Mouse (Mus musculus) hindbrain, embryonic 12.5 days (tissue): Measurements from ENCODE around the gene Gm10300. TPM values are rescaled to one million over a fixed set of nuclear protein-coding genes. Genes with fewer than 3 reads are reported as not detected.

Experiments
- ATAC-seq: fragments of 200-750 bp; cut with Nextera tagmentation; 2 replicates; pipeline ENCODE4 v1.8.0; 2017; ENCODE audit warnings: moderate TSS enrichment; ENCODE audit not compliant: low FRiP score
- H3K27ac ChIP-seq: fragments of 300-500 bp; sonication (generic); 2 replicates; pipeline ENCODE4 v1.5.1; 2016; ENCODE audit warnings: mild to moderate bottlenecking
- H3K27me3 ChIP-seq: fragments of 300-500 bp; sonication (generic); 2 replicates; pipeline ENCODE4 v1.6.1; 2016; ENCODE audit warnings: mild to moderate bottlenecking
- H3K36me3 ChIP-seq: fragments of 300-500 bp; sonication (generic); 2 replicates; pipeline ENCODE4 v1.6.1; 2016; ENCODE audit warnings: mild to moderate bottlenecking
- H3K4me1 ChIP-seq: fragments of 300-500 bp; sonication (generic); 2 replicates; pipeline ENCODE4 v1.6.1; 2016
- H3K4me2 ChIP-seq: fragments of 300-500 bp; sonication (generic); replicated peaks from 2 replicates; pipeline ENCODE4 v1.6.1; 2016; ENCODE audit warnings: mild to moderate bottlenecking
- H3K4me3 ChIP-seq: fragments of 300-500 bp; sonication (generic); 2 replicates; pipeline ENCODE4 v1.5.1; 2016; ENCODE audit warnings: mild to moderate bottlenecking
- H3K9ac ChIP-seq: fragments of 300-500 bp; sonication (generic); 2 replicates; pipeline ENCODE4 v1.6.1; 2016; ENCODE audit warnings: mild to moderate bottlenecking, moderate library complexity
- H3K9me3 ChIP-seq: fragments of 300-500 bp; sonication (generic); replicated peaks from 2 replicates; pipeline ENCODE4 v1.6.1; 2016; ENCODE audit warnings: mild to moderate bottlenecking
- WGBS: fragments of 180-500 bp; shearing (Covaris S2); methylation state at CpG from one replicate; pipeline ENCODE4 v1.1.7; 2016; 5-methylcytosine and 5-hydroxymethylcytosine counted together
- polyA plus RNA-seq: library from polyadenylated mRNA; unstranded; fragments of >200 nt; fragmentation: Nextera tagmentation; extraction: Ambion mirVana; gene quantifications from 2 replicates; pipeline ENCODE4 v1.2.1, GENCODE M21; 2016

Gene Gm10300
- polyA plus RNA-seq, 1 experiment from 2014 or later, result 0.09 TPM

DNA sequence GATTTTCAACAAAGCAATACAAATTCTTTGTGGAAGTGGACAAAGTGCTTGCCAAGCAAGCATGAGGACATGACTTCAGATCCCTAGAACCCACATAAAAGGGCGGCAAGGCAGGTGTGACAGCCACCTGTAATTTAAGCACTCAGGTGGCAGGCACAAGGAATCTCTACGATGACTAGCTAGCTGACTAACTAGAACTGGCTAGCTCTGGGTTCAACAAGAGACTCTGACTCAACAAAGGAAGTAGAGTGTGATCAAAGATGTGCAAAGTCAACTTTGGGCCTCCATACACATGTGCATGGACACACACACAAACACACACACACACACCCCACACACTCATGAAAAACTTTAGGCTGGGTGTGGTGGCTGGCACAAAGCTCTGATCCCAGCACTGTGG is 35.0 kb upstream of the Gm10300 start:
- no peaks in the 10 kb centered on the region for H3K27me3 ChIP-seq
- H3K4me2 ChIP-seq, result no peak overlapping the region
- H3K27ac ChIP-seq, result peak overlapping the region; percentile 73; the same call in 1 of the 2 replicates
- no peak overlapping the region for H3K9ac ChIP-seq
- ATAC-seq, result no peak
- H3K9me3 ChIP-seq, result no peaks in the 10 kb centered on the region
- no peaks in the 10 kb centered on the region for H3K36me3 ChIP-seq
- H3K4me1 ChIP-seq, result peaks cover 44% of the 10 kb centered on the region
- 90% methylated on average over 2 of the region's 2 CpGs for WGBS
- no peak overlapping the region for H3K4me3 ChIP-seq

DNA sequence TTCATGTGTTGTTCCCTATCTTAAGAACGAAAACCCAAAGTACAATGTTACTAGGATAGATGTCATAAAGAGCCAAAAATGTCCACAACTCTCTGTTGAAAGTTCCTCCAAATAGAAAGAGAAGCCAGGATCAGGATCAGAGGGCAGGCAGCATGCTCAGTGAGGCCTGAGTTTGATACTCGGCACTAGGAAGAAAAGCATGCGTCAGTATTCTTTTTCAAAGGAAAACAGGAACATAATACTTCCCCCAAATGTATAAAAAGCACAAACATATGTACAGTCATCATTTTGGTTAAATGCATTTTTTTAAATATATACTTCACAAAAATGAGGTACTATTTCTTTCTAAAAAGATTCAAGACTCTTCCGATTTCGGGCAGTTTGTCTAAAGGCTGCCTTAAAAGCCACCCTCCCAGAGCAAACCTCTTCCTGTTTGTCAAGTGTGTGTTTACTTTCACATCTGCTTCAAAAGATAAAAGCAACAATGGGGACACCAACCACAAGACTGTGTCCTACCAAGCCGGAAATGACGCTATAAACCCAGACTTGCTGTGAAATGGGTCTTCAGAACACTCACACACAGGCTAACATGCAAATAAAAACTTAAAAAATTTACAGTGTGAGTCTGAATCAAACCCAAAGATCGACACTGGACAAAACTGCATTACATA is 34.4 kb upstream of the Gm10300 start:
- Histone ChIP-seq H3K4me1 (peaks cover 45% of the 10 kb centered on the region), H3K36me3 (no peaks in the 10 kb centered on the region), H3K4me2 (no peak overlapping the region), H3K27me3 (no peaks in the 10 kb centered on the region), H3K9me3 (no peaks in the 10 kb centered on the region), H3K9ac (no peak overlapping the region), H3K27ac (peak overlapping the region; percentile 73; the same call in 1 of the 2 replicates), H3K4me3 (no peak overlapping the region)
- WGBS, result 87% methylated on average over 8 of the region's 8 CpGs
- ATAC-seq, result no peak

DNA sequence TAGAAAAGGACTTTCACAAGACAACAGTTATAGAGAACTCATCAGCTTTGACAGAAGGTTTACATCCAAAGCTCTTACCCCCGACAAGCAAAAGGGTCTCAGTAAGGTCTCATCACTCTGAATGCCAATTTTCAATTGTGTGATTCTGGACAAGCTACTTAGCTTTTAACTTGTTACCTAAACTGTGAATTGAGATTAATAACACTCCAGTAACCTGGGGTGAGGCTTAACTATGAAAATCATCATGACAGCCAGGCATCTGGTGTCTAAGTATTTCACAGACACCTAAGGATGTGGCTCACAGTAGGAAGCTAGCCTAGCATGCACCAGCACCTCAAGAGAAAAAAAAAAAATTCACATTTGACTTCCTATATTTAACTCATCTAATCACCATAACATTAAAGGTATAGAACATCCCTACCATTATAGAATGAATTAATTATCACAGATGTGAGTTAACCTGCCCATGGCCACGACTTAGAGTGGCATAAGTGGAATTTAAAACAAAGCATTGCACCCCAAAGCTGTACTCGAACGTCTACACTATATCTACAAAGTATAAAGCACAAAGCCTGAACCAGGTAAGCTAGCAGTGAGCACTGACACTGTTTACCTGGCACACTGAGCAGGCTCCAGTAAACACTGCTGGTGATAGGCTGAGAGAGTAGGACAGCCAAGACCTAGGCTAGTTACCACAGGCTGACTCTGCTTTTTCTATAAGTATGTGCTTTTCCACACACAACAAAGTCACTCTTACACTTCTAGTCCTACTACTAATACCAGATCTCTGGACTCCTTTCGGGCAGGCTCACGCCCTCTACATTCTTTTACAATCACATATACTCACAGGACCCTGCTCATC is 32.8 kb upstream of the Gm10300 start:
- WGBS, result 82% methylated on average over 6 of the region's 6 CpGs
- H3K36me3 ChIP-seq, result no peaks in the 10 kb centered on the region
- H3K4me1 ChIP-seq, result peaks cover 49% of the 10 kb centered on the region
- peak overlapping the region; percentile 30; the same call in 1 of the 2 replicates for H3K27ac ChIP-seq
- no peak overlapping the region for H3K4me3 ChIP-seq
- H3K4me2 ChIP-seq, result no peak overlapping the region
- H3K9me3 ChIP-seq, result no peaks in the 10 kb centered on the region
- ATAC-seq, result no peak
- no peak overlapping the region for H3K9ac ChIP-seq
- H3K27me3 ChIP-seq, result no peaks in the 10 kb centered on the region

DNA sequence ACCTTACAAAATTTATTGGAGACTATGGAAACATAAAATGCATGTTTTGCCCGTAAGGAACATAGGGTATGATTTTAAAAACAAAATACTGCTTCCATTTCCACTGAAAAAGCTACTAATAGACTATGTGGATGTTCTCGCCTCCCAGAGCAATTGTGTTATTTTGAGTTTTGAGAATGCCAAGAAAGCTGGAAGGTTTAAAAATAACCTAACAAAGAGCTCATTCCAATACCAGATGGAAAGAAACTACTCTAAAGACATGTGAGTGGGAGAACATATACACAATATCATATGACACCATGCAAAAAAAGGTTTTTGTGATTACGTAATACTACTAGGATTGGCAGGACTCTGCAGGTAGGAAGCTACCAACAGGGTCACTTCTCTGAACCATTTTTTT is 30.8 kb upstream of the Gm10300 start:
- H3K27ac ChIP-seq, result no peak overlapping the region
- H3K4me2 ChIP-seq, result no peak overlapping the region
- no peak overlapping the region for H3K4me3 ChIP-seq
- H3K36me3 ChIP-seq, result no peaks in the 10 kb centered on the region
- no peak for ATAC-seq
- peaks cover 39% of the 10 kb centered on the region for H3K4me1 ChIP-seq
- no peaks in the 10 kb centered on the region for H3K27me3 ChIP-seq
- no peak overlapping the region for H3K9ac ChIP-seq
- no peaks in the 10 kb centered on the region for H3K9me3 ChIP-seq
- WGBS, result 94% methylated on average over 3 of the region's 3 CpGs

DNA sequence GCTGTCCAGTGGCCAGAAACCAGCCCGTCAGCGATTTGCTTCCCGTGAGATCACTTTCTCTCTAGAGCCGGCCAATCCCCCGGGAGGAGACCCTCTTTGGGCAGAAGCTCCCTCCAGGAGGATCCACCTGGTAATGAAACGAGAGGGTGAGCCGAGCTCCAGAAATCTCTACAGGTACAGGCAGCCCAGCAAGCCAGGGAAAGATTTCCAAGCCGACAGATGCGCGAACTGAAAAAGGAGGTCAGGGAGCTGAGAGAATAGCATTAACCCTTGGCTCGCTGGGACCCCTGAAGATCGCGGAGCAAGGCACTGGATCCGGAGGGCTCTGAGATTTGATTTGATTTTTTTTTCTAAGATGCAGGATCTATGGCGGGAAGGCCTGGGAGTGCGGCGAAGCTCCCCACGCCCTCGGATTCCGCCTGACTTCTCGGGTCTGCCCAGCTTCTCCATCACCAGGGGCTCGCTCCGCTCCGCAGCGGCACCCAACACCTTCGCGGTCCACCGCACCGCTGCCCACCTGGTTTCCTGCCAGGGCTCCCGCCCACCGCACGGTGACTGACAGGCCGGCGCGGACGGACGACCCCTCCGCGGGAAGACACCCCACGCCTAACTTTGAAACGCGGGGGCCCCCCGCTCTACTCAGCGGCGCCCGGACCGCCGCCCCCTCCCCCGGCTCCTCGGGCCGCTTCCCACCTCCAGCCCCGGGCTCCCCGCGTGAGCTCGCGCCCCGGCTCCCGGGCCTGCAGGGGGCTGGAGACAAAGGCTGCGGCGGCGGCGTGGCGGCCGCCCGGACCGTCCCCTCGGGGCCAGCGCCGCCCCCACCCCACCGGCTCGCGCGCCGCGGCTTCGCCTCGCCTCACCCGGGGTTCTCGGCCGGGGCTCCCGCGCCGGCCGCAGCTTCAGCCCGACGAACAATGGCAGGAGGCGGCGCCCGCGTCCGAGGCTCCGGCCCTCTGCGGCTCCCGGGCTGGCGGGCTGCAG is 26.2 kb upstream of the Gm10300 start:
- peak; percentile 62 for ATAC-seq
- H3K27me3 ChIP-seq, result no peaks in the 10 kb centered on the region
- peaks cover 47% of the 10 kb centered on the region for H3K4me1 ChIP-seq
- WGBS, result under 1% methylated on average over 87 of the region's 95 CpGs
- H3K9me3 ChIP-seq, result no peaks in the 10 kb centered on the region
- H3K4me3 ChIP-seq, result peak overlapping the region; percentile 99
- peak overlapping the region; percentile 67 for H3K4me2 ChIP-seq
- peak overlapping the region; percentile 99 for H3K9ac ChIP-seq
- no peaks in the 10 kb centered on the region for H3K36me3 ChIP-seq
- H3K27ac ChIP-seq, result peak overlapping the region; percentile 99

DNA sequence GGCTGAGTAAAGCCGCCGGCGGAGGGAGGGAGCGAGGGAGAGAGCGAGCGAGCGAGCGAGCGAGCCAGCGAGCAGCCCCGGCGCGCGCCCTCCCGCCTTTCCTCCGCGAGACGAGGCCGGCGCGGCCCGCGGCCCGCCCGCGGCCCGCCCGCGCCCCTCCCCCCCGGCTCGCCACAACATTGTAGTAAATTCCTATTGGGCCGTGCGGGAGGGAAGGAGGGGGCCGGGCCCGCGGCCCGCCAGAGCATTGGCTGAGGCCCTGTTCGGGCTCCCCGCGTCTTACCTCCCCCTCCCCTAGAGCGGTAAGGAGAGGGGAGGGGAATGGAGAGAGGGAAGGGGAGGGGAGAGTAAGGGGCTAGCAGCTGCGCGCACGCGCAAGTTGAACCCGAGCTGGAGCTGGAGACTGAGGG is 25.5 kb upstream of the Gm10300 start:
- peak; percentile 98 for ATAC-seq
- H3K9me3 ChIP-seq, result no peaks in the 10 kb centered on the region
- 0% methylated on average over 22 of the region's 46 CpGs for WGBS
- peaks cover 45% of the 10 kb centered on the region for H3K4me1 ChIP-seq
- H3K36me3 ChIP-seq, result no peaks in the 10 kb centered on the region
- H3K27me3 ChIP-seq, result no peaks in the 10 kb centered on the region
- H3K9ac ChIP-seq, result peak overlapping the region; percentile 99
- H3K27ac ChIP-seq, result peak overlapping the region; percentile 99
- H3K4me3 ChIP-seq, result peak overlapping the region; percentile 99
- H3K4me2 ChIP-seq, result peak overlapping the region; percentile 67

DNA sequence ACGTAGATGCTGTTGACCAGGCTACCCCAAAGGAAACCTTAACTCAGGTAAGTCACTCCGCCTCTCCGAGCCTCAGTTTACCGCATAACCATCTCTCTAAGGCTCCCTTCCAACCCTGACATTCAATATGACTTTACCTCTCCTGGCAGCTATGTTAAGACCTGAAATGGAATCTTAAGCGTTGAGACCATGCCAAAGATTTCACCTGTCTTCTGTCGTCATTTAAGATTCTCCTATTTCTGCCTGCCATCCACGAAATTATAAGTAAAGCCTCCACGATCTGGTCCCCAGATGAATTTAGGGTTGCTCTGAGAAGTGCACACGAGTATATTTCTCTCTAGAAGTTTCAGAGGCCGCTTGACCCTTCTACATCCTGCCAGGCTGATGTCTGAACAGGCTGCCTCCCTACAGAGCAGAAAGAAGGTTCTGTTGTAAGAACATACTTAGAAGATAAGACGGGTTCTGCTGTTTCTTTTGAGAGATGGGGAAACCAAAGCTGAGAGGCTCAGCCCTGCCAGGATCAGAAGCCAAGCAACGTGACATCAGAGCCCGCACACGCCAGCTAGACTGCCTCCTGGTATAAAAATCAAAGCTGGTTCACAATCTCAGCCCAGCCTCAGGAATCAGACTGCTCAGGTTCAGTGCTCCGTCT is 24.8 kb upstream of the Gm10300 start:
- no peaks in the 10 kb centered on the region for H3K9me3 ChIP-seq
- 6% methylated on average over 15 of the region's 15 CpGs for WGBS
- H3K4me1 ChIP-seq, result peaks cover 38% of the 10 kb centered on the region
- H3K27me3 ChIP-seq, result no peaks in the 10 kb centered on the region
- ATAC-seq, result no peak
- H3K4me3 ChIP-seq, result peak overlapping the region; percentile 99
- peak overlapping the region; percentile 99; the same call in 1 of the 2 replicates for H3K9ac ChIP-seq
- no peaks in the 10 kb centered on the region for H3K36me3 ChIP-seq
- peak overlapping the region; percentile 67 for H3K4me2 ChIP-seq
- H3K27ac ChIP-seq, result no peak overlapping the region

DNA sequence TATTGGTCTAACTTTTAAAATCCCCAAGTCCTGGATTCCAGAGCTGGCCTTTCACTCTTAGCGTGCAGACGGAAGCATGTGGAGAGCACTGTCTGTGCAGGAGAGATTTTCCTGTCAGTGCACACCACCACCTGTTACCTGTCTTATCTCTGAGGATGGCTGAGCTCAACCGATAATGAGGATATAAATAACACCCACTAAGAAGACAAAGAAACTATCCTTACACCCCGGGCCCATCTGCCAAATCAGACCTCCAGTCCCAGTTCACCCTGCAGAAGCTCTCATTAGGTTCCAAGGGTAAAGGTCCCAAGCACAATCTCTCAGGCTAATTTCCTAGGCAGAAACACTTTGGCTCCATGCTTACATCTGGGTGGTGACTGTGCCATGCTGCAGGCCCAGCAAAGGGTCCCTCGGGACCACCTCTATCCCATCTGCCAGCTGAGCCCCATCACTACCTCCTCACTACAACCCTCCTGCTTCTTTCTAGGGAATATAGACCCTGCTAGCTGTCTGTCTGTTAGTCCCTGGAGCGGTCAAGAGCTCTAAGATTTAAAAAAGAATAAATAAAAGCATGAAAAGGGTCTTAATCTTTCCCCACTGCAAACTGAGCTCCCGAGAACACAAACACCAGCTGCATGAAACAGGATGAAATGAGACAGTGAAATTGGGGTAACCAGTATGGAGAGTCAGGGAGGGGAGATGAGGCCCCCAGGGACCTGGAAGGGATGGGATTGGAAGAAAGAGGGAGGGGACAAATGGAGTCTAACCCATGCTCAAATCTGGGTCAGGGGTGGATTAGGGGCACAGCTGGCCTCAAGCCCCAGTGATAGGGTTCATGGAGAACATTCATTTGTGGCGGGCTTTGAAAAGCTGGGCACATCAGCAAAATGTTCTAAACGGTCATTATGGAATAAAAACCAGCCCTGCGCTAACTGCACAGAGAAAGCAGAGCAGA is 22.9 kb upstream of the Gm10300 start:
- Histone ChIP-seq H3K9me3 (no peaks in the 10 kb centered on the region), H3K9ac (0 out of 2 replicates have a peak overlapping the region, but pooled peaks have one; percentile 8), H3K36me3 (no peaks in the 10 kb centered on the region), H3K27me3 (no peaks in the 10 kb centered on the region), H3K4me1 (peaks cover 29% of the 10 kb centered on the region), H3K4me2 (no peak overlapping the region), H3K27ac (peak overlapping the region; percentile 74), H3K4me3 (no peak overlapping the region)
- ATAC-seq, result peak; percentile 51
- 54% methylated on average over 10 of the region's 10 CpGs for WGBS

DNA sequence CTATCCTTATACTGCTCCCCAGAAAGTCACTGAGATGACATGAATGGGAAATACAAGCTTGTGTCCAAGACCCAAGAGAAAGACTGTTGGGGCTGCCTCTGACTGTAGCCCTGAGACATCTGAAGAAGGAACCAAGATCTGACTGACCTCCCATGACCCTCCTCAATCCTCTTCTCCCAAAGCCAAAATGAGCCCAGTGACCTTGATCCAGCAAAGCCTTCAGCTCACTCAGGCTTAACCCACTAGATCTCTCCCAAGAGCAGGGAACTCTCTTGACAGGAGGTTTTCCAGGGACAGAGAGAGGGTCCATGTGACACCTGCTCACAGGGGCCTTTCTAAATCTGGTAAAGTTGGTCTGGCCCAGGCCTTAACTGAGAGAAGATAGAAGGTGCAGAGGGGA is 17.2 kb upstream of the Gm10300 start:
- H3K4me1 ChIP-seq, result peaks cover 5% of the 10 kb centered on the region; the same call in 1 of the 2 replicates
- no peak overlapping the region for H3K4me2 ChIP-seq
- H3K36me3 ChIP-seq, result no peaks in the 10 kb centered on the region

DNA sequence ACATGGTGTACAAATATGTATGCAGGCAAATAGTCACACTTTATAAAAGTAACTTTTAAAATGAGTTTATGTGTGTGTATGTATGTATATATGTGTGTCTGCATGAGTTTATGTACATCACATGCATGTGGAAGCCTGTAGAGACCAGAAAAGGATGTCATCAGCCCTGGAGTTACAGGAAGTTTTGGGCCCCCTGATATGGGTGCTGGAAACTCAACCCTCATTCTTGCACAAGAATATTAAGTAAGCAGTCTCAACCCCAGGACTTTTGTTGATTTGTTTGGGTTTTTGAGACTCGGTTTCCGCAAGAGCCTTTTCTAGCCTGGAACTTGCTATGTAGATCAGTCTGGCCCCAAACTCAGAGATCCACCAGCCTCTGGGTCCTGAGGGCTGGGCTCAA is 15.0 kb upstream of the Gm10300 start:
- Histone ChIP-seq H3K27ac (no peak overlapping the region), H3K36me3 (no peaks in the 10 kb centered on the region), H3K9ac (no peak overlapping the region), H3K4me3 (no peak overlapping the region), H3K9me3 (no peaks in the 10 kb centered on the region), H3K27me3 (no peaks in the 10 kb centered on the region), H3K4me2 (no peak overlapping the region), H3K4me1 (0 out of 2 replicates have a peak, but pooled peaks cover 3% of the 10 kb centered on the region)
- ATAC-seq, result no peak
- WGBS, result 98% methylated on average over 2 of the region's 2 CpGs

More for the DNA sequence above, 17.2 kb upstream of the Gm10300 start:
- Histone ChIP-seq H3K27me3 (no peaks in the 10 kb centered on the region), H3K9ac (no peak overlapping the region), H3K9me3 (no peaks in the 10 kb centered on the region), H3K4me3 (no peak overlapping the region), H3K27ac (no peak overlapping the region)
- no peak for ATAC-seq
